Mouse (Mus musculus) cerebellum, adult 2 months (tissue): ENCODE data around the gene Dars2. TPM values are rescaled to one million over a fixed set of nuclear protein-coding genes. Genes with fewer than 3 reads are reported as not detected.

ENCODE experiments used
- DNase-seq, 2 experiments: peaks; one replicate each; pipeline ENCODE4 v3.0.0; 2021
- H3K27ac ChIP-seq: fragments of 200-500 bp; 2 replicates; pipeline ENCODE4 v1.5.1; 2012; ENCODE audit warnings: low read length, control low read depth, inconsistent platforms; ENCODE audit not compliant: insufficient read depth
- H3K27me3 ChIP-seq: fragments of 200-500 bp; 2 replicates; pipeline ENCODE4 v1.6.1; 2012; ENCODE audit warnings: inconsistent platforms, mild to moderate bottlenecking, low read length, moderate library complexity; ENCODE audit not compliant: control insufficient read depth, insufficient read depth
- H3K4me1 ChIP-seq: fragments of 200-500 bp; 2 replicates; pipeline ENCODE4 v1.6.1; 2011; ENCODE audit warnings: low read length; ENCODE audit not compliant: control insufficient read depth, insufficient read depth
- H3K4me3 ChIP-seq: fragments of 200-500 bp; replicated peaks from 2 replicates; pipeline ENCODE3; 2011; ENCODE audit warnings: mild to moderate bottlenecking, low read depth, low read length, control low read depth; ENCODE audit not compliant: insufficient read depth
- CTCF ChIP-seq: fragments of 200-500 bp; IDR thresholded peaks from 2 replicates; pipeline ENCODE4 v1.5.1; 2011; ENCODE audit warnings: low read depth, mild to moderate bottlenecking, control low read depth, low read length, moderate library complexity, borderline replicate concordance; ENCODE audit not compliant: insufficient read depth
- POLR2A ChIP-seq: fragments of 200-500 bp; IDR thresholded peaks from 2 replicates; pipeline ENCODE4 v1.6.1; 2011; ENCODE audit warnings: low read length, control low read depth, borderline replicate concordance; ENCODE audit not compliant: insufficient read depth
- WGBS: fragments of 180-500 bp; shearing (Covaris S2); methylation state at CpG from one replicate; pipeline ENCODE4 v1.1.7; 2018; 5-methylcytosine and 5-hydroxymethylcytosine counted together
- polyA plus RNA-seq: library from polyadenylated mRNA; depleted of rRNA; stranded (reverse); fragments of >200 nt; gene quantifications from 2 replicates; pipeline ENCODE4 v1.2.3, GENCODE M21; 2012

The Dars2 gene
- polyA plus RNA-seq, 1 experiment: 21.2 TPM

DNA sequence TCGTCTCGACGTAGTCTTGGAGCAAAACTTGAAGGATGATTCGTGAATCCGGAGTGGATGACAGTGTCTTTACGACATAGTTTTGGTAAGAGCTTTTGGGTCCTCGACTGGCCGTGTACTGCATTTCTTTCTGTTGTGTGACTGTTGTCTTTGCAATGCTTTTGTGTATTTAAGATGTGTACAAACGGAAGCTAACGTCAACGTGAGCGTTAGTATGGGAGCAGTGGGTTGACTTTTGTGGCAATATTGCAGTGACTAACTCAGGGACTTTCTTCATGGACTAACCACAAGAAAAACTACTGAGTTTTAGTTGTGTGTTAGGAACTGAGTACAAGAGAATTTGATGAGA lies 788 bp upstream of the Dars2 start:
- Histone ChIP-seq H3K27ac (no peak overlapping the region), H3K4me1 (peaks cover 3% of the 10 kb centered on the region), H3K4me3 (peak overlapping the region; percentile 96), H3K27me3 (no peaks in the 10 kb centered on the region)
- no peak for DNase-seq
- TF ChIP-seq CTCF: no peak
- no peak for TF ChIP-seq POLR2A
- under 1% methylated on average over 12 of the region's 12 CpGs for WGBS

DNA sequence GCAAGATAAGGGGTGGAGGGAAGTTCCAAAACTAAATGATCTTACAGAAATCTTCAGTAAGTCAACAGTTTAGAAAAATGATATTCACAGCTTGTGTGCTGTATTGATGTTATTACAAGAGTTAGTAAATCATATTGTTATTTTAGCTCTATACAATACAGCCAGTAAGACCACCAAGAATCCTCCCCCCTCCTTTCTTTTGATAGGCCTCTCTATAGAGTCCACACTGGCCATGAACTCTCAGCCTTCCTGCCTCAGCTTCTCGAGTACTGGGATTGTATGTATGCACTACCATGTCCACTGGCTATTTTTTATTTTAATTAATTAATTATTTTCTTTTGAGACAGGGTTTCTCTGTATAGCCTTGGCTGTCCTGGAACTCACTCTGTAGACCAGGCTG lies 7.1 kb downstream of the Dars2 start:
- Histone ChIP-seq H3K4me3 (no peak overlapping the region), H3K27me3 (no peaks in the 10 kb centered on the region), H3K27ac (no peak overlapping the region), H3K4me1 (no peaks in the 10 kb centered on the region)
- TF ChIP-seq POLR2A (no peak), CTCF (no peak)
- DNase-seq: no peak
- 59% methylated on average over 1 of the region's 1 CpGs for WGBS

DNA sequence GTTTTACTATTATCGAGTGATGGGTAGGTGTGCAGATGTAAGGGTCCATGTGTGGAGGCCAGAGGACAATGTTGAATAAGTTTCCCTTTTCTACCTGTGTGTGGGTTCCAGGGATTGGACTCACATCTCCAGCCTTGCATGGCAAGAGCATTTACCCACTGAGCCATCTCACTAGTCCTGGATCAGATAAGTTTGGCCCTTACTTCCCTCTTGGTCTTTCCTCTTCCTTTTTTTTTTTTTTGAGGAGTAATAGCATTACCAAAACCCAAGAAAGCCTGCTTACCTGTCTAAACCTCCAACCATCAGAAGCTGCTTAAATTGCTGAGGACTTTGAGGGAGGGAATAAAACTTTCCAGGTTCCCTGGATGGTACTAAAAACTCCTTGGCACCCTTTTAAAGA lies 13.3 kb downstream of the Dars2 start:
- WGBS: 95% methylated on average over 1 of the region's 1 CpGs
- Histone ChIP-seq H3K27me3 (no peaks in the 10 kb centered on the region), H3K4me1 (no peaks in the 10 kb centered on the region), H3K4me3 (no peak overlapping the region), H3K27ac (no peak overlapping the region)
- no peak for DNase-seq
- TF ChIP-seq CTCF (no peak), POLR2A (no peak)

DNA sequence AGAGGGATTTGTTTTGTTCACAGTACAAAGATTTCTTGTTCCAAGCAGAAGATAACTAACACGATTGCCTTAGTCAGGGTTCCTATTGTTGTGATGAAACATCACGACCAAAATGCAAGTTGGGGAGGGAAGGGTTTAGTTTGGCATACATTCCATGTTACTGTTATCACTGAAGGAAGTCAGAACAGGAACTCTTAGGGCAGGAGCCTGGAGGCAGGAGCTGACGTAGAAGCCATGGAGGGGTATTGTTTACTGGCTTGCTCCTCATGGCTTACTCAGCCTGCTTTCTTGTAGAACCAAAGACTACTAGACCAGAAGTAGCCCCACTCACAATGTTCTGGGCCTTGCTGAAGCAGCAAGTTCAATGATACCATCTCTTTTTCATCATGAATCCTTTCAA lies 23.5 kb downstream of the Dars2 start:
- no peak overlapping the region for H3K4me3 ChIP-seq
- WGBS: 89% methylated on average over 3 of the region's 3 CpGs
- no peaks in the 10 kb centered on the region; the same call in 1 of the 2 replicates for H3K27me3 ChIP-seq
- no peak overlapping the region for H3K27ac ChIP-seq
- no peak for TF ChIP-seq CTCF
- TF ChIP-seq POLR2A: no peak
- no peak for DNase-seq
- H3K4me1 ChIP-seq: no peaks in the 10 kb centered on the region

DNA sequence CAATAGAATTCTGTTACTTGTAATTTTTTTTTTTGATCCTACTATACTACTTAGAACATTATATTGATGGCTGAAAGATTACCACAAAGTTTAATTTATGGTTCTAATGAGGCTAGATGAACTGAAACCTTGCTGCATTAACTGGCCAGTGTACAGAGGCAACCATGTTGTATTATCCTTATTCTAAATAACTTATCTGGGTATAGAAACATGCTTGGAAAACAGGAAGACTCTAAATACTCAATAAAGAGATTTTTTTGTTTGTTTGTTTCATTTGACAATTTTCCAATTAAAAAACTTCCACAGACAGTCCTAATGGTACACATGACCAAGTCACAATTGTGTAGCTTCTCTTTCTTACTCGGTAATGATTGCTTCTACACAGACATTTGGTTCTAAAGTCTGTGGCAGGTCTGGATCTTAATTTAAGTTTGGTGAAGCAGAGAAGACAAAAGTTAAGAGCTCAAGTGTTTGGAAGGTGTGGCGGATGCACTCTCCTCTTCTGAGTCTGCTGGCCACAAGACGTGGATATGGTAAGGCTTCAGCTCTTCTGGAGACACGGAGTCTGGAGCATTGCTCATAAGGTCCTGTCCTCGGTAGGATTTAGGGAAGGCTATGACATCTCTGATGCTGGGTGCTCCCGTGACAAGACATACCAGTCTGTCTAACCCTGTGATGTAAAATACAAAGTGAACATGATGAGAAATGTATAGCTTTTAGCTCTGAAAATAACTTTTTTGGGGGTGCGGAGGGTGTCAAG lies 29.0 kb downstream of the Dars2 start:
- Histone ChIP-seq H3K4me3 (no peak overlapping the region), H3K27ac (no peak overlapping the region), H3K27me3 (no peaks in the 10 kb centered on the region; the same call in 1 of the 2 replicates), H3K4me1 (peaks cover 4% of the 10 kb centered on the region; the same call in 1 of the 2 replicates)
- TF ChIP-seq POLR2A (no peak), CTCF (no peak)
- 87% methylated on average over 7 of the region's 7 CpGs for WGBS
- DNase-seq: no peak

DNA sequence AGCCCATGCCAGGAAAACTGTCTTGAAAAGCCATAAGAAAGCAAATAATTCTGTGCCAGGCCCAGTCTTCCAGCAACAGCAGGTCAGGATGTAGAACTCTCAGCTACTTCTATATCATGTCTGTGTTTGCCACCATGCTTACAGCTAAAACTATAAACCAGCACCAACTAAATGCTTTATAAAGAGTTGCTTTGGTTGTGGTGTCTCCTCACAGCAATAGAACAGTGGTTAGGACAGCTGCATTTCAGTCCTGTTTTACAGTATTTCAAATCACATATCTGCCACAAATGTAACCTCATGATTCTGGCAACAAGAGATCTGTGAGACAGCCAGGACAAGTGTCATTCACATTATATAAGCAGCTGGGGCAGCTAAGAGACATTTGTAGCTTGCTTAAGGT lies 29.6 kb downstream of the Dars2 start:
- peaks cover 4% of the 10 kb centered on the region; the same call in 1 of the 2 replicates for H3K4me1 ChIP-seq
- H3K27me3 ChIP-seq: no peaks in the 10 kb centered on the region; the same call in 1 of the 2 replicates
- H3K27ac ChIP-seq: no peak overlapping the region
- TF ChIP-seq POLR2A (no peak), CTCF (no peak)
- no peak for DNase-seq
- no peak overlapping the region for H3K4me3 ChIP-seq

DNA sequence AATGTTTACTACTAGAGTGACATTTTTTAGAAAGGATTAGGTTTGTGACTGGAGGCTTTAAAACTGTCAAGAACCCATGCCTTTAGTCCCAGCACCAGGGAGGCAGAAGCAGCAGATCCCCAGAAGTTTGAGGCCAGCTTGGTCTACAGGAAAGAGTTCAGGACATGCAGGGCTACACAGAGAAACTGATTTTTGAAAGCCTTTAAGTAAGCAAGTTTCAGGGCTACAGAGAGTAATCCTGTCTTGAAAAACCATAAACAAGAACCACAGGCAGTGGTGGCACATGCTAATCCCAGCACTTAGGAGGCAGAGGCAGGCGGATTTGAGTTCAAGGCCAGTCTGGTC lies 30.1 kb downstream of the Dars2 start:
- TF ChIP-seq CTCF (no peak), POLR2A (no peak)
- 53% methylated on average over 1 of the region's 1 CpGs for WGBS
- H3K4me3 ChIP-seq: no peak overlapping the region
- peaks cover 4% of the 10 kb centered on the region; the same call in 1 of the 2 replicates for H3K4me1 ChIP-seq
- no peaks in the 10 kb centered on the region; the same call in 1 of the 2 replicates for H3K27me3 ChIP-seq
- DNase-seq: no peak
- no peak overlapping the region for H3K27ac ChIP-seq

DNA sequence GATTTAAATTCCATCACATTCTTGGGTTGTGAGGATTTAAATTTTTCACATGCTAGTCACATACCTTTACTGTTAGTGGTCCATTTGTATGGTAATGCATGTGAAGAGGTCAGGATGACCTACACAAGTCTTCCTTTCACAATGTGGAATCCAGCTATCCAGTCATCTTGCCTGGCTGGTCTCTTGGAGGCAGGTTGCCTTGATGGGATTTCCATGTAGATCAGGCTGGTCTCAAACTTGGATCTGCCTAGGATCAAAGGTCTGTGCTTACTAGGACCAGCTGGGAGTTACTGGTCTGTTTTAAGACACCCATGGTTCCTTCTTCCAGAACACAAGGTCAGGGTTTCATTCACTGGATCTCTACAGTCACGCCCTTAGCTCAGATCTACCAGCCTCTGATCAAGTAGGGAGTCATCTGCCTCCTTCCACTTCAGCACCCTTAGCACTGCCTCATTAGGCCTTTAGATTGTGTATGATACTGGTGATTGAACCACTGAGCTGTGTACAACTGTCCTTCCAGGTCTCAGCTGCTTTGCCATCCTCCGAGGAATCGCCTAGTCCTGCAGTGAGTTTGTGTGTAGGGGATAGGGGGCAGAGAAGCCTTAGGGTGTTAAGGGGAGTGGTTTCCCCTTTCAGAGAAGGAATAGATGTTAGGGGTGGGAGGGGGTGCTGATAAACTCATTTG lies 30.6 kb downstream of the Dars2 start:
- WGBS: 30% methylated on average over 3 of the region's 3 CpGs
- no peak for TF ChIP-seq CTCF
- no peak for TF ChIP-seq POLR2A
- no peak overlapping the region for H3K27ac ChIP-seq
- DNase-seq: no peak
- H3K4me3 ChIP-seq: no peak overlapping the region
- no peaks in the 10 kb centered on the region; the same call in 1 of the 2 replicates for H3K27me3 ChIP-seq
- H3K4me1 ChIP-seq: peaks cover 4% of the 10 kb centered on the region; the same call in 1 of the 2 replicates
